Mouse (Mus musculus): ENCODE results near the gene Alcam.

GRCm38 (mm10) chr16:52466770-52467169 is 12.9 kb upstream of the Alcam start:
- TF ChIP-seq POLR2A (IDR thresholded peaks at IDR 0.05; ENCODE audit: insufficient read length, low read depth) (no peak), E2F4 (IDR thresholded peaks at IDR 0.05; ENCODE audit: insufficient read depth) (no peak), MAX (IDR thresholded peaks at IDR 0.05; ENCODE audit: low read depth) (no peak), TCF12 (IDR thresholded peaks at IDR 0.05; ENCODE audit: insufficient read depth, poor library complexity, severe bottlenecking) (no peak), USF1 (IDR thresholded peaks at IDR 0.05; ENCODE audit: low read depth) (no peak), POLR2AphosphoS2 (IDR thresholded peaks at IDR 0.05; ENCODE audit: insufficient read length, low read depth) (no peak), CEBPB (IDR thresholded peaks at IDR 0.05; ENCODE audit: insufficient read depth, poor library complexity, severe bottlenecking) (no peak), MYOG (IDR thresholded peaks at IDR 0.05; ENCODE audit: control insufficient read depth in 1 of 3, insufficient read depth in 1 of 3, insufficient read length in 2 of 3, low read depth in 2 of 3) (no peak), MYOD1 (IDR thresholded peaks at IDR 0.05; ENCODE audit: control insufficient read depth in 1 of 3, insufficient read length in 2 of 3, low read depth in 2 of 3) (no peak), SRF (IDR thresholded peaks at IDR 0.05; ENCODE audit: control insufficient read depth, insufficient read length, low read depth) (no peak), TCF3 (IDR thresholded peaks at IDR 0.05; ENCODE audit: insufficient read length, low read depth) (no peak), REST (IDR thresholded peaks at IDR 0.05; ENCODE audit: insufficient read depth, insufficient read length) (no peak)

Data from myocyte (in vitro differentiated cells).